Mouse (Mus musculus) heart, embryonic 15.5 days (tissue): ENCODE results near the gene Tprg. TPM values are rescaled to one million over a fixed set of nuclear protein-coding genes. Genes with fewer than 3 reads are reported as not detected.

Experiments used
- ATAC-seq: fragments of 200-750 bp; cut with Nextera tagmentation; replicated peaks from 2 replicates; pipeline ENCODE4 v1.8.0; 2017; ENCODE audit warnings: low read depth, moderate TSS enrichment; ENCODE audit not compliant: insufficient number of reproducible peaks, insufficient read depth, low FRiP score
- H3K27ac ChIP-seq: fragments of 300-500 bp; sonication (generic); 2 replicates; pipeline ENCODE4 v1.5.1; 2015; ENCODE audit warnings: mild to moderate bottlenecking, inconsistent platforms
- H3K27me3 ChIP-seq: fragments of 300-500 bp; sonication (generic); 2 replicates; pipeline ENCODE4 v1.6.1; 2015; ENCODE audit warnings: inconsistent platforms
- H3K36me3 ChIP-seq: fragments of 300-500 bp; sonication (generic); 2 replicates; pipeline ENCODE4 v1.6.1; 2015; ENCODE audit warnings: mild to moderate bottlenecking, inconsistent platforms
- H3K4me1 ChIP-seq: fragments of 300-500 bp; sonication (generic); replicated peaks from 2 replicates; pipeline ENCODE4 v1.6.1; 2015; ENCODE audit warnings: inconsistent platforms
- H3K4me2 ChIP-seq: fragments of 300-500 bp; sonication (generic); 2 replicates; pipeline ENCODE4 v1.6.1; 2015; ENCODE audit warnings: inconsistent platforms, mild to moderate bottlenecking, moderate library complexity
- H3K4me3 ChIP-seq: fragments of 300-500 bp; sonication (generic); 2 replicates; pipeline ENCODE4 v1.5.1; 2015; ENCODE audit warnings: mild to moderate bottlenecking, inconsistent platforms
- H3K9ac ChIP-seq: fragments of 300-500 bp; sonication (generic); 2 replicates; pipeline ENCODE4 v1.6.1; 2015; ENCODE audit warnings: mild to moderate bottlenecking, inconsistent platforms
- H3K9me3 ChIP-seq: fragments of 300-500 bp; sonication (generic); replicated peaks from 2 replicates; pipeline ENCODE4 v1.6.1; 2016; ENCODE audit warnings: inconsistent platforms
- WGBS: fragments of 180-500 bp; shearing (Covaris S2); methylation state at CpG from one replicate; pipeline ENCODE4 v1.1.7; 2015; ENCODE audit warnings: mixed read lengths; 5-methylcytosine and 5-hydroxymethylcytosine counted together
- polyA plus RNA-seq: library from polyadenylated mRNA; unstranded; fragments of >200 nt; fragmentation: Nextera tagmentation; extraction: Ambion mirVana; gene quantifications from 2 replicates; pipeline ENCODE4 v1.2.1, GENCODE M21; 2015

Gene Tprg
- polyA plus RNA-seq: not detected in 2 replicates

- H3K9me3 ChIP-seq: no peaks in the 10 kb centered on the region
- H3K4me3 ChIP-seq: no peak within 1 kb of the TSS
- no peaks in the 10 kb centered on the region for H3K4me1 ChIP-seq
- H3K9ac ChIP-seq: no peak within 1 kb of the TSS
- ATAC-seq: no peak
- H3K36me3 ChIP-seq: no peaks in the 10 kb centered on the region
- no peaks in the 10 kb centered on the region for H3K27me3 ChIP-seq
- no peak within 1 kb of the TSS for H3K27ac ChIP-seq
- WGBS: 85% methylated on average over 5 of the region's 5 CpGs
- no peak within 1 kb of the TSS for H3K4me2 ChIP-seq
These were observed at the start of gene Tprg for GRCm38 (mm10) chr16:25286517-25286916. TSS of gene Tprg (plus strand) at chr16:25286817.

DNA sequence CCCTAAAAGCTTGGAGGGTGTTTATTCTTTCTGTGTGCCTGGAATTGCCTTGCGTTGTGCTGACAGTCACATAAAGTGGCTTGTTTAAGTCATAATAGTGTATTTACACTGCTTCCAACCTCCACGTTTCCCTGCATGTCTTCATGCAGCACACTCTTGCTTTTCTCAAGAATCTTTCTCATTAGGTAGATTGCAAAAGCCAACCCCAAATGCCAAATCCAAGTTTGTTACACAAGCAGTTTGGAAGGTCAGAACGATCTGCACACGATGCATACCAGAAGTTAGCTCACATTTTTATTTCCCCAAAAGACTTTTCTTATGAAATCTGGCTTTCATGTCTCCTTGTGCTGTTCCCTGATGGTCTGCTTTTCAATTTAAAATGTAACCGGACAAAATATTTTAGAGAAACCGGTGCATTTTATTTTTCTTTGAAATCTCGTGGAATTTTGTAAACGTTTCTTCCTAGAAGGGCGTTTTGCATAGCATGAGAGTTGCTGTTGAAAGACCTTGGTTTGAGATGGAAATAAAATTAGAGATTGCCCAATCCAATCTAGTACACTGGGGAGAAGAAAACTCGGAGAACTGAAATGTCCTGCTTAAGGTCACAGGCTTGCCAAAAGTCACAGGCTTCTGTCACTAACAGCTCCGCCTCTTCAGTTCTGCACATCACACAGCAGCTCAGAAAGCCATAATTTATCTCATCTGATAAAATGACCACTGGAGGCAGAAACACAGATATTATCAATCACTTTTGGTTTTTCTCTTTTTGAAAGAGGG is 48.2 kb upstream of the Tprg start:
- Histone ChIP-seq H3K27ac (no peak overlapping the region), H3K4me1 (no peaks in the 10 kb centered on the region), H3K4me3 (no peak overlapping the region), H3K9me3 (no peaks in the 10 kb centered on the region), H3K27me3 (no peaks in the 10 kb centered on the region), H3K9ac (no peak overlapping the region), H3K4me2 (no peak overlapping the region), H3K36me3 (no peaks in the 10 kb centered on the region)
- 68% methylated on average over 11 of the region's 11 CpGs for WGBS
- no peak for ATAC-seq

- Histone ChIP-seq H3K27me3 (no peaks in the 10 kb centered on the region), H3K4me3 (no peak overlapping the region), H3K9ac (no peak overlapping the region), H3K4me1 (peaks cover 4% of the 10 kb centered on the region), H3K36me3 (no peaks in the 10 kb centered on the region), H3K4me2 (no peak overlapping the region), H3K9me3 (no peaks in the 10 kb centered on the region), H3K27ac (no peak overlapping the region)
- no peak for ATAC-seq
- 48% methylated on average over 6 of the region's 6 CpGs for WGBS
These were observed 37.7 kb upstream of the Tprg start for GRCm38 (mm10) chr16:25248889-25249288.

GRCm38 (mm10) chr16:25250129-25250749 is 36.4 kb upstream of the Tprg start:
- no peak overlapping the region for H3K9ac ChIP-seq
- no peaks in the 10 kb centered on the region for H3K9me3 ChIP-seq
- H3K36me3 ChIP-seq: no peaks in the 10 kb centered on the region
- H3K27ac ChIP-seq: no peak overlapping the region
- H3K4me3 ChIP-seq: no peak overlapping the region
- H3K27me3 ChIP-seq: no peaks in the 10 kb centered on the region
- WGBS: 79% methylated on average over 6 of the region's 6 CpGs
- ATAC-seq: no peak
- H3K4me1 ChIP-seq: peaks cover 4% of the 10 kb centered on the region
- H3K4me2 ChIP-seq: no peak overlapping the region

- 82% methylated on average over 9 of the region's 9 CpGs for WGBS
- no peaks in the 10 kb centered on the region for H3K9me3 ChIP-seq
- no peaks in the 10 kb centered on the region for H3K36me3 ChIP-seq
- H3K9ac ChIP-seq: no peak overlapping the region
- H3K27ac ChIP-seq: no peak overlapping the region
- H3K27me3 ChIP-seq: no peaks in the 10 kb centered on the region
- H3K4me2 ChIP-seq: no peak overlapping the region
- ATAC-seq: no peak
- H3K4me1 ChIP-seq: peaks cover 4% of the 10 kb centered on the region
- no peak overlapping the region for H3K4me3 ChIP-seq
These were observed 35.5 kb upstream of the Tprg start for GRCm38 (mm10) chr16:25251080-25251479.

DNA sequence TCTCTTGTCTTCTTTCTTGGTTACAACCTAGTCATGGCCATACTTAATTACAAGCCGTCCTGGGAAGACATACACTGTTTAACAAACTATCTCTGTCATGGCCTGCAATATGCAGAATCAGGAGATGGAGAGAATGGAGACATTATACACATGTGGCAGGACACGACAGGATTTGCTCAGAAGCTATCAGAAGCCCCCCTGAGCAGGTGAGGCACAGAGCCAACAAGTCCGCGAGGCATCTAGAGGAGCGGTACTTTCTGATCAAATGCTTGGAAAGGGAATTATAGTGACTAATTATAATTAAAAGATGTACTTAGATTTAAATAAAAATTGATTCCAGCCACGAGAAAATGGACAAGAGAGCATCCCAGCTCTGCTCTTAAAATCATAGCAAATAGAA is 32.0 kb upstream of the Tprg start:
- Histone ChIP-seq H3K4me3 (no peak overlapping the region), H3K27ac (no peak overlapping the region), H3K36me3 (no peaks in the 10 kb centered on the region), H3K4me2 (no peak overlapping the region), H3K9me3 (no peaks in the 10 kb centered on the region), H3K4me1 (no peaks in the 10 kb centered on the region), H3K9ac (no peak overlapping the region), H3K27me3 (no peaks in the 10 kb centered on the region)
- no peak for ATAC-seq
- 68% methylated on average over 6 of the region's 6 CpGs for WGBS

- no peaks in the 10 kb centered on the region for H3K27me3 ChIP-seq
- H3K27ac ChIP-seq: no peak overlapping the region
- ATAC-seq: no peak
- H3K4me2 ChIP-seq: no peak overlapping the region
- no peak overlapping the region for H3K9ac ChIP-seq
- H3K4me3 ChIP-seq: no peak overlapping the region
- WGBS: 62% methylated on average over 11 of the region's 11 CpGs
- H3K36me3 ChIP-seq: no peaks in the 10 kb centered on the region
- H3K9me3 ChIP-seq: no peaks in the 10 kb centered on the region
- no peaks in the 10 kb centered on the region for H3K4me1 ChIP-seq
These were observed 31.4 kb upstream of the Tprg start for GRCm38 (mm10) chr16:25255186-25255585.

- no peak overlapping the region for H3K27ac ChIP-seq
- H3K36me3 ChIP-seq: no peaks in the 10 kb centered on the region
- no peaks in the 10 kb centered on the region for H3K4me1 ChIP-seq
- H3K9me3 ChIP-seq: no peaks in the 10 kb centered on the region
- 73% methylated on average over 8 of the region's 8 CpGs for WGBS
- H3K4me2 ChIP-seq: no peak overlapping the region
- no peak for ATAC-seq
- H3K9ac ChIP-seq: no peak overlapping the region
- H3K4me3 ChIP-seq: no peak overlapping the region
- no peaks in the 10 kb centered on the region for H3K27me3 ChIP-seq
These were observed 30.9 kb upstream of the Tprg start for GRCm38 (mm10) chr16:25255603-25256260.

DNA sequence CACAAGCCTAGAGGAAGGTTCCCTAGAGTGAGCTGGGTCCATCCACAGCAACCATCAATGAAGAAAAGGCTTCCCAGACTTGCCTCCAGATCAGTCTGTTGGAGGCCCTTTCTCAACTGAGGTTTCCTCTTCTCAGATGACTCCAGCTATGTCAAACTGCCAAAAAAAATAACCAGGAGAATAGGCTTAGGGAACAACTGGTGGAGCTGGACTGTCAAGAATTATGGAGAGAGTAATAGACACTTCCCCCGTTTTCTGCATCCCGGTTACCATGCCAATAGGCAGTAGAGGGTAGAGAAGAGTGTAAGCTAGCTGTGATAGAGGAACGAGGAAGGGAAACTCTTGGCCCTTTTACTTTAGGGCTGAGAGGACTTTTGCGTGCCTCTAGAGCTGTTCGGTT is 24.3 kb upstream of the Tprg start:
- Histone ChIP-seq H3K9me3 (no peaks in the 10 kb centered on the region), H3K4me3 (no peak overlapping the region), H3K27ac (no peak overlapping the region), H3K36me3 (no peaks in the 10 kb centered on the region), H3K9ac (no peak overlapping the region), H3K4me2 (no peak overlapping the region), H3K27me3 (peaks cover 7% of the 10 kb centered on the region; the same call in 1 of the 2 replicates), H3K4me1 (peaks cover 4% of the 10 kb centered on the region)
- no peak for ATAC-seq
- 76% methylated on average over 5 of the region's 5 CpGs for WGBS

DNA sequence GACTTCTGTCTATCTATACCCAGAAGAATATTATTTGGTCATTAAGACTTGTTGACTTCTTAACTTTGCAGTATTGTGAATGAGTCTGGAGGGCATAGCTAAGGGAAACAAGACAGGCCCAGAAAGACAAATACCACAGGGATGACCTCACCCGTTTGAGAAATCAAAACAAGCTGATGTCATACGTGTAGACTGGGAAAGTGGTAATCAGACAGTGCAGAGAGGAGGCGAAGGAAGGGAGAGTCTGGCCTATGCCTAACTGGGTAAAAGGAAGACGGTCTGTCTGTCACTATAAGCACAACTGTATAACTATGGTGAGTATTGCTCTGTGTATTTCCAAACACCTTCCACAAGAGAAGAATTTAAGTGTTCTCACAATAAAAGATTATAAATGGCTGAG is 23.7 kb upstream of the Tprg start:
- 0 out of 2 replicates have a peak, but pooled peaks have one; percentile 31 for ATAC-seq
- 42% methylated on average over 4 of the region's 4 CpGs for WGBS

DNA sequence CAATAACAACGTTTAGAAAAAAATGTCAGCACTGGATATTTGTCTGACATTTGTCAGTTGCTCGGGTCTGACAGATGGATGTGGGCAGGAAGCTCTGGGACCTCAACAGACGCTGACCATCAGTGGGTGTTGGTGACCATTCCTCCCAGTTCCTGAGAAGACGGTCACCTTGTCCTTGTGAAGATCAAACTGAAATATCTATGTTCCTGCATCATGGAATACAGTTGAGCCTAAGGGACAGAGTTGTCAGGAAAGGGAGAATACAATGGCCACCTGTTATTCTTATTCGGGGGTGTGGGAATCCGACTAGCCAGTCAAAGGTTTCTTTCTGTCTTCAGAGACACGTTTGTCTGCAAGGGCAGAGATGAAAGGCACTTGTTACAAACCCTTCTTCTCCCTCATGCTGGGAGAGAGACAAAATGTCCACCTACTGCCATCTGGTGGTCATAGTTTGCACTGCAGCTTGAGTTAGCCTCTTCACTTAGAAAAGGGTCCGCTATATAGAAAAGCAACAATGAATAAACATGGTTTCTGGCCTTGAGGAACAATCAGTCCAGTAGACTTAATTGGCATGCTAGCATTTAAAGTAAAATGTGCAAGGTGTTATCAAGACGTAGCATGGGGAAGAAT is 23.0 kb upstream of the Tprg start:
- no peaks in the 10 kb centered on the region for H3K36me3 ChIP-seq
- ATAC-seq: peak; percentile 18; the same call in 1 of the 2 replicates
- H3K27me3 ChIP-seq: peaks cover 7% of the 10 kb centered on the region; the same call in 1 of the 2 replicates
- no peaks in the 10 kb centered on the region for H3K9me3 ChIP-seq
- no peak overlapping the region for H3K4me2 ChIP-seq
- no peak overlapping the region for H3K4me3 ChIP-seq
- H3K27ac ChIP-seq: no peak overlapping the region
- WGBS: 30% methylated on average over 9 of the region's 9 CpGs
- H3K4me1 ChIP-seq: peaks cover 4% of the 10 kb centered on the region
- H3K9ac ChIP-seq: no peak overlapping the region

More for the DNA sequence above, 23.7 kb upstream of the Tprg start:
- Histone ChIP-seq H3K4me1 (peaks cover 4% of the 10 kb centered on the region), H3K9me3 (no peaks in the 10 kb centered on the region), H3K36me3 (no peaks in the 10 kb centered on the region), H3K9ac (no peak overlapping the region), H3K4me2 (no peak overlapping the region), H3K27ac (no peak overlapping the region), H3K4me3 (no peak overlapping the region), H3K27me3 (peaks cover 7% of the 10 kb centered on the region; the same call in 1 of the 2 replicates)
